Mouse (Mus musculus) ES-Bruce4 (cell line): Measurements from ENCODE around the gene Slc25a22. TPM values are rescaled to one million over a fixed set of nuclear protein-coding genes. Genes with fewer than 3 reads are reported as not detected.
A peak's percentile ranks its signal among the peaks of the same experiment; 100 is the strongest.

Source experiments
- H3K27ac ChIP-seq: 2 replicates; pipeline ENCODE4 v1.5.1; 2012; ENCODE audit warnings: low read length, inconsistent platforms; ENCODE audit not compliant: insufficient read depth
- H3K27me3 ChIP-seq: 2 replicates; pipeline ENCODE4 v1.6.1; 2012; ENCODE audit warnings: mild to moderate bottlenecking, low read length, inconsistent platforms; ENCODE audit not compliant: control insufficient read depth, poor library complexity, insufficient read depth, severe bottlenecking
- H3K36me3 ChIP-seq: 2 replicates; pipeline ENCODE4 v1.6.1; 2012; ENCODE audit warnings: inconsistent platforms, mild to moderate bottlenecking, low read length, moderate library complexity; ENCODE audit not compliant: control insufficient read depth, poor library complexity, insufficient read depth, severe bottlenecking
- H3K4me1 ChIP-seq: one replicate; pipeline ENCODE4 v1.8.1; 2011; ENCODE audit warnings: low read length; ENCODE audit not compliant: control insufficient read depth, insufficient read depth
- H3K4me3 ChIP-seq: 2 replicates; pipeline ENCODE4 v1.5.1; 2011; ENCODE audit warnings: low read depth, mild to moderate bottlenecking, low read length
- H3K9ac ChIP-seq: 2 replicates; pipeline ENCODE4 v1.6.1; 2012; ENCODE audit warnings: low read depth, mild to moderate bottlenecking, inconsistent platforms; ENCODE audit not compliant: poor library complexity, severe bottlenecking
- H3K9me3 ChIP-seq: replicated peaks from 2 replicates; pipeline ENCODE4 v1.6.1; 2012; ENCODE audit warnings: mild to moderate bottlenecking, low read length, inconsistent platforms; ENCODE audit not compliant: control insufficient read depth, poor library complexity, insufficient read depth, severe bottlenecking
- CTCF ChIP-seq: IDR thresholded peaks from one replicate; pipeline ENCODE4 v1.8.1; 2011; ENCODE audit warnings: low read depth, low read length
- EP300 ChIP-seq: IDR thresholded peaks from 2 replicates; pipeline ENCODE4 v1.6.1; 2011; ENCODE audit warnings: low read depth, low read length; ENCODE audit not compliant: insufficient read depth
- POLR2A ChIP-seq: IDR thresholded peaks from one replicate; pipeline ENCODE4 v1.8.1; 2011; ENCODE audit warnings: low read length; ENCODE audit not compliant: insufficient read depth
- polyA plus RNA-seq: library from polyadenylated mRNA; stranded (reverse); fragments of >200 nt; gene quantifications from 2 replicates; pipeline ENCODE4 v1.2.4, GENCODE M21; 2011; ENCODE audit warnings: low read depth; ENCODE audit not compliant: missing spikeins, insufficient read depth, insufficient read length

The Slc25a22 gene
- polyA plus RNA-seq, 1 experiment: 16.3 TPM

DNA sequence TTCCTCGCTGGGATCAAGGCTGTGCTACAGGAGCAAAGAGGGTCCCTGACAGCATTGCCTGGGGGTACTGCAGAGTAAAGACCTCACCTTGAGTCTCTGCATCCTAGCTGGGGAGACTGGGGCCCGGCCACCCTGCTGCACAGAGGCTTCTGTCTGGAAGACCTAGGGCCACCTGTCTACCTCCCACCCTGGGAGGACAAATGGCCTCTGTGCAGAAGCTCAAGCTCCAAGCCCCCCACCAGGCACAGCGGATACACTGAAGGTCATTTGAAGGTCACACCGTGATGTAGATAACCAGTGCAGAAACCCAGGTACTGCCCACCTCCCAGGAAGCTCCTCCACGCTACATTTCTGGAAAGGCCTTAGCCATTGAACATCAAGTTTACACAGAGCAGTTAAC lies 9.0 kb downstream of the Slc25a22 start:
- Histone ChIP-seq H3K9me3 (no peaks in the 10 kb centered on the region), H3K4me1 (no peaks in the 10 kb centered on the region), H3K9ac (no peak overlapping the region), H3K36me3 (no peaks in the 10 kb centered on the region), H3K27ac (no peak overlapping the region), H3K27me3 (no peaks in the 10 kb centered on the region), H3K4me3 (peak overlapping the region; percentile 29; the same call in 1 of the 2 replicates)
- TF ChIP-seq EP300 (no peak), POLR2A (no peak)

DNA sequence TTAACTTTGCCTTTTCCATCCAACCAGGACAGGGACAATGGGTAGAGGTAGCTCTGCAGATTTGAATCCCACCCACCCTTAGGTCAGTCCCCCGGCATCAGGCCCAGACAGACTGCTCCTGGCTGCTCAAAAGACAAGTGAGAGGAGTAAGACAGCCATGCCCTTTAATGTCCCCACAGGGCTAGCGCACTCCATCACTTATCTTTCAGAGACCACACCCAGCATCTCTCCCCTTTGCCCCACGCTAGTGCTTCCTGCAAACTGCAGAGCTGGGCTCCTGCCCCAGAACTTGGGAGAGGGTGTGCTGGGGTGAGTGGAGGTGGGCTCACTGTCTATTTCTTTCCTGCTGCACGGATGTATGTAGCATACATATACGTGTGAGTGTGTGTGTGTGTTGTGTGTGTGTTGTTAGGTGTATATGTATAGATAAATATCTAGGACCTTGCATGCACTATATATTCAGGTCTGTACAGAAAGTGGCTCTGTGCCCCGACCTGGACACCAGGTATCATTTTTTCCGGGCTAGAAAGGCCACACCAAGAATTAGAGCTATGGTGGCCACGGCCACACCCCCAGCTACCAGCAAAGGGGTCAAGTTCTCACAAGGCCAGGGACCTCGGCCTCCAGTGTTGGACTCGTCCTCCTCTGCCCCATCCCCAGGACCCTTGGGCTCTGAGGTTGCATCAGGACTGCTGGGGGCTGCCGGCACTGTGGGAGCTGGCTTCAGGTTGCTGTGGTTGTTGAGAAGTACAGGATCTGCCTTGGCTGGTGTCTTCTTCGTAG lies 10.6 kb downstream of the Slc25a22 start:
- no peak for TF ChIP-seq CTCF
- TF ChIP-seq POLR2A: no peak
- no peak for TF ChIP-seq EP300
- Histone ChIP-seq H3K9ac (no peak overlapping the region), H3K9me3 (no peaks in the 10 kb centered on the region), H3K36me3 (no peaks in the 10 kb centered on the region), H3K27me3 (no peaks in the 10 kb centered on the region), H3K4me3 (no peak overlapping the region), H3K27ac (no peak overlapping the region), H3K4me1 (no peaks in the 10 kb centered on the region)

DNA sequence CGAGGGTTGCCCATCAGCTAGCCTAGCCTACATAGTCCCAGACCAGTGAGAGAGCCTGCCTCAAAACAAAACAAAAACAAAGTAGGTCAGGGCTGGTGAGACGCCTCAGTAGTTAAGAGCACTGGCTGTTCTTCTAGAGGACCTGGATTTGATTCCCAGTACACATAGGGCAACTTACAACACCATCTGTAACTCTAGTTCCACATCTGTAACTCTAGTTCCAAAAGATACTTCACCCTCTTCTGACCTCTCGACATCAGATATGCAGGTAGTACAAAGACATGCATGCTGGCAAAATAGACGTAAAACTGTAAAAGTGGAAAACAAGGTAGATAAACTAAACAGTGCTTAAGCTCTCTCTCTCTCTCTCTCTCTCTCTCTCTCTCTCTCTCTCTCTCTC lies 13.9 kb downstream of the Slc25a22 start:
- H3K27ac ChIP-seq: no peak overlapping the region
- H3K9me3 ChIP-seq: no peaks in the 10 kb centered on the region
- peaks cover 1% of the 10 kb centered on the region for H3K4me1 ChIP-seq
- H3K4me3 ChIP-seq: no peak overlapping the region
- no peak overlapping the region for H3K9ac ChIP-seq
- TF ChIP-seq EP300: no peak
- TF ChIP-seq CTCF: no peak
- no peak for TF ChIP-seq POLR2A
- H3K36me3 ChIP-seq: no peaks in the 10 kb centered on the region
- H3K27me3 ChIP-seq: no peaks in the 10 kb centered on the region

DNA sequence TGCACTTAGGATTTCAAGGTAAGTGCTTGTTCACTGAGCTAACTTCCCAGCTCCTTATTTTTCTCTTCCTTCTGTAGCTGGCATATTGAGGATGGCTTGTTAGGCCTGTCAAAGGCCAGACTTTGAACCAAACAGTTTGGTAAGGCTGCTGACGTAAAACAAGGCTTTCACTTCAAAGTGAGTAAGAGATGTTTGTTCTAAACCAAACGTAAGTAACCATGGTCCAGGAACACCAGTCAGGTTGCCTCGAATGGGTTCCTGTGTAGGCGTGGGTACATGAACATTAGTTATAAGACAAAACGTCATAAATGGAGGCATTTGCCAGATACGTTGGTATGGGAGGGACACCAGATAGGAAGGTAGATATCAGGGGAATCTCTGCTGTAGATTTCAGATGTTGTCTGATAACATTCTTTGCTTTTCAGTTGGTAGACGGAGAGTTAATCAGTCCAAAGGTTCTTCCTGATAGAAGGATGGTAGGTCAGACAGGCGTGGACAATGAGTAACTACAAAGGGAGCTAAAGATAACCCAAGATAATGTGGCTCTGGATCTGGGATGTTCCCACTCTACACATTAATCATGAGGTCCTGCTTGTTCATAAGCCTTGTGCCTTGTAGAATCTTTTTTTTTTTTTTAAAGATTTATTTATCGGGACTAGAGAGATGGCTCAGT lies 17.5 kb downstream of the Slc25a22 start:
- H3K4me1 ChIP-seq: peaks cover 6% of the 10 kb centered on the region
- H3K36me3 ChIP-seq: no peaks in the 10 kb centered on the region
- TF ChIP-seq EP300 (no peak), CTCF (no peak), POLR2A (no peak)
- H3K27me3 ChIP-seq: no peaks in the 10 kb centered on the region
- no peak overlapping the region for H3K4me3 ChIP-seq
- H3K9ac ChIP-seq: no peak overlapping the region
- H3K9me3 ChIP-seq: no peaks in the 10 kb centered on the region
- no peak overlapping the region for H3K27ac ChIP-seq

DNA sequence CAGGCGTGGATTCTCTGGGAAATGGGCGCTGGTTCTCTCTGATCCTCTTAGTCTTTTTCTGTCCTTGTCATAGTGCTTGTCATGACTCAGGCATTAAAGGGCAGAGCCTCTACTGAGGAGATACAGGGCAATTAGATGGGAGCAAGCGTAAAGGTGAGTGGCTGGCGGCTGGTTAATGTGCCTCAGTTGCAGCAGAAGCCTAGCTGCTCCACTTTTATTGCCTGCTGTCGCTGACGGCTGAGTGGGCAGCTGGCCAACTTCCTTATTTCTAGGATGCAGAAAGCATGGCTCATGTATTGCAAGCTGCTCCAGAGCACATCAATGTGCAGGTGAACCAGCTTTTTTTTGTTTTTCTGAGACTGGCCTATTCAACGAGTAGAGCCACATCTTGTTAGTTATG lies 18.7 kb downstream of the Slc25a22 start:
- peaks cover 6% of the 10 kb centered on the region for H3K4me1 ChIP-seq
- H3K4me3 ChIP-seq: no peak overlapping the region
- no peak overlapping the region for H3K9ac ChIP-seq
- no peak overlapping the region for H3K27ac ChIP-seq
- no peaks in the 10 kb centered on the region for H3K36me3 ChIP-seq
- H3K27me3 ChIP-seq: no peaks in the 10 kb centered on the region
- no peak for TF ChIP-seq EP300
- TF ChIP-seq CTCF: no peak
- TF ChIP-seq POLR2A: no peak
- no peaks in the 10 kb centered on the region for H3K9me3 ChIP-seq
